Mouse (Mus musculus) embryonic facial prominence, embryonic 11.5 days (tissue): ENCODE measurements at regions not wholly inside any gene's neighbourhood (a gene's known extent, or its start where the extent isn't known, plus 50 kb on each side); places are given as distances from the start of the nearest gene placed in this dataset.

ENCODE experiments used
- ATAC-seq: fragments of 200-750 bp; cut with Nextera tagmentation; replicated peaks from 2 replicates; pipeline ENCODE4 v1.8.0; 2017; ENCODE audit warnings: low read depth; ENCODE audit not compliant: insufficient number of reproducible peaks, low FRiP score, low TSS enrichment
- DNase-seq: peaks from one replicate; pipeline ENCODE4 v3.0.0-alpha.2; 2015; ENCODE audit warnings: low spot score
- H3K27ac ChIP-seq: fragments of 300-500 bp; sonication (generic); replicated peaks from 2 replicates; pipeline ENCODE4 v1.5.1; 2014; ENCODE audit warnings: mild to moderate bottlenecking, low read depth, low read length, control low read depth
- H3K27me3 ChIP-seq: fragments of 300-500 bp; sonication (generic); 2 replicates; pipeline ENCODE4 v1.6.1; 2014; ENCODE audit warnings: mild to moderate bottlenecking, low read length, moderate library complexity, mixed read lengths; ENCODE audit not compliant: control insufficient read depth, insufficient read depth
- H3K36me3 ChIP-seq: fragments of 300-500 bp; sonication (generic); replicated peaks from 2 replicates; pipeline ENCODE4 v1.6.1; 2014; ENCODE audit warnings: low read depth, mild to moderate bottlenecking, low read length, moderate library complexity, mixed read lengths; ENCODE audit not compliant: control insufficient read depth, insufficient read depth
- H3K4me1 ChIP-seq: fragments of 300-500 bp; sonication (generic); 2 replicates; pipeline ENCODE4 v1.6.1; 2014; ENCODE audit warnings: low read length, mixed read lengths; ENCODE audit not compliant: control insufficient read depth, insufficient read depth
- H3K4me2 ChIP-seq: fragments of 300-500 bp; sonication (generic); 2 replicates; pipeline ENCODE4 v1.6.1; 2014; ENCODE audit warnings: low read depth, mild to moderate bottlenecking, control low read depth, low read length, moderate library complexity
- H3K4me3 ChIP-seq: fragments of 300-500 bp; sonication (generic); 2 replicates; pipeline ENCODE4 v1.5.1; 2014; ENCODE audit warnings: low read depth, low read length, control low read depth
- H3K9ac ChIP-seq: fragments of 300-500 bp; sonication (generic); replicated peaks from 2 replicates; pipeline ENCODE4 v1.6.1; 2014; ENCODE audit warnings: mild to moderate bottlenecking, control low read depth, low read length
- H3K9me3 ChIP-seq: fragments of 300-500 bp; sonication (generic); replicated peaks from 2 replicates; pipeline ENCODE4 v1.6.1; 2016; ENCODE audit warnings: mild to moderate bottlenecking, low read length, inconsistent platforms, mixed read lengths; ENCODE audit not compliant: control insufficient read depth
- WGBS: fragments of 180-500 bp; shearing (Covaris S2); extraction: QIAGEN DNeasy Blood & Tissue Kit; methylation state at CpG from one replicate; pipeline ENCODE4 v1.1.7; 2014; 5-methylcytosine and 5-hydroxymethylcytosine counted together

GRCm38 (mm10) chr12:92618519-92618918, 769.6 kb upstream of the Sel1l start:
- H3K27me3 ChIP-seq, result no peaks in the 10 kb centered on the region
- H3K27ac ChIP-seq, result no peak overlapping the region
- DNase-seq (peak; percentile 4), ATAC-seq (no peak)
- no peaks in the 10 kb centered on the region for H3K36me3 ChIP-seq
- no peak overlapping the region for H3K4me3 ChIP-seq
- no peak overlapping the region for H3K4me2 ChIP-seq
- 65% methylated on average over 2 of the region's 2 CpGs for WGBS
- no peak overlapping the region for H3K9ac ChIP-seq
- H3K9me3 ChIP-seq, result no peaks in the 10 kb centered on the region
- H3K4me1 ChIP-seq, result no peaks in the 10 kb centered on the region

GRCm38 (mm10) chr12:92601673-92602072, 752.7 kb upstream of the Sel1l start:
- no peak overlapping the region for H3K27ac ChIP-seq
- no peaks in the 10 kb centered on the region for H3K4me1 ChIP-seq
- no peaks in the 10 kb centered on the region for H3K36me3 ChIP-seq
- H3K9me3 ChIP-seq, result no peaks in the 10 kb centered on the region
- WGBS, result 93% methylated on average over 1 of the region's 1 CpGs
- no peak for DNase-seq
- no peak for ATAC-seq
- H3K4me3 ChIP-seq, result no peak overlapping the region
- no peaks in the 10 kb centered on the region for H3K27me3 ChIP-seq
- H3K4me2 ChIP-seq, result no peak overlapping the region
- H3K9ac ChIP-seq, result no peak overlapping the region

- DNase-seq, result no peak
- Histone ChIP-seq H3K27ac (no peak overlapping the region), H3K4me1 (no peaks in the 10 kb centered on the region), H3K27me3 (no peaks in the 10 kb centered on the region), H3K9ac (no peak overlapping the region), H3K4me3 (no peak overlapping the region), H3K36me3 (no peaks in the 10 kb centered on the region), H3K9me3 (no peaks in the 10 kb centered on the region), H3K4me2 (no peak overlapping the region)
- 66% methylated on average over 2 of the region's 2 CpGs for WGBS
- no peak for ATAC-seq
Measured at GRCm38 (mm10) chr12:92589725-92590124, 740.8 kb upstream of the Sel1l start.

DNA sequence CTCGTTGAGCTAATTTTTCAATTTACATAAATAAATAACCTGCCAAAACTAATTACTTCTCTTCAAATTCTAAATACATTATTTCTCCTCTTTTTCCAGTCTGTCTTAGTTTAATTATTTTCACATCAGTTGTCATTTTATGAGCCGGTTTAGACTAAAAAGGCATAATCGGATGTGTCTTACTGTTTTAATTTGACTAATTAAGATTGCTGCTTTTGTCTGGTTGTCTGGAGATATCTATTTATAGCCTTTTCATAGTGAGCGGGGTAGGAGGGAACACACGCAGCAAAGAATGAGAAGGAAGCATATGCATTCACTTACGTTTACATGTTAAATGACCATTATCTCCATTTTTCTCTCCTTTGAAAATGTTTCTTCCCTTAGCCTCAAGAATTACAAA, 740.3 kb upstream of the Sel1l start:
- no peaks in the 10 kb centered on the region for H3K4me1 ChIP-seq
- ATAC-seq, result no peak
- no peak for DNase-seq
- H3K36me3 ChIP-seq, result no peaks in the 10 kb centered on the region
- 68% methylated on average over 6 of the region's 6 CpGs for WGBS
- no peaks in the 10 kb centered on the region for H3K9me3 ChIP-seq
- no peak overlapping the region for H3K27ac ChIP-seq
- no peak overlapping the region for H3K9ac ChIP-seq
- H3K27me3 ChIP-seq, result no peaks in the 10 kb centered on the region
- no peak overlapping the region for H3K4me2 ChIP-seq
- no peak overlapping the region for H3K4me3 ChIP-seq

DNA sequence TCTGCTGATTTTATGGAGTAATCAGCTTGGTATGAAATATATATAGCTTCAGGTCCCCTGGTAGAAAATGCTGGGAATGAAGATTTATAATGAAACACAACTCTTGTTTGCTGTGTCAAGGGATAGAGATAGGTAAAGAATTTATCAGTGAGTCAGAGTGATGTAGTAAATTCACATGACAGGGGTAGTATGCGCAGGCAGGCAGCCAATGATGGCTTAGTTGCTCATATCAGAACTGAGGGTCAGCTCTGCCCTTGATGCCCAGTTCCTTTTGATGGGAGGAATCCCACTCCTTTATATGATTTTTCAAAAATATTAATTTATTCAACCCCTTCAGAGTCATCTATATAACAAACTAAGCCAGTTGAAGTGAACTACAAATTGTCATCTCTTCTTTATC, 729.6 kb upstream of the Sel1l start:
- WGBS, result 100% methylated on average over 1 of the region's 1 CpGs
- Histone ChIP-seq H3K4me1 (no peaks in the 10 kb centered on the region), H3K4me2 (no peak overlapping the region), H3K9me3 (no peaks in the 10 kb centered on the region), H3K36me3 (no peaks in the 10 kb centered on the region), H3K27me3 (no peaks in the 10 kb centered on the region), H3K4me3 (no peak overlapping the region), H3K27ac (no peak overlapping the region), H3K9ac (no peak overlapping the region)
- no peak for DNase-seq
- no peak for ATAC-seq
